Mouse (Mus musculus) lung, postnatal 0 days (tissue): ENCODE measurements at regions not wholly inside any gene's neighbourhood (a gene's known extent, or its start where the extent isn't known, plus 50 kb on each side); places are given as distances from the start of the nearest gene placed in this dataset.
"Not testable (repeated sequence)": the region's sequence is repeated elsewhere in the genome, so short reads cannot be mapped to it uniquely, and the experiment has no call there.

Experiments
- CTCF ChIP-seq: IDR thresholded peaks from 2 replicates; pipeline ENCODE4 v1.5.1; 2016; ENCODE audit warnings: antibody characterized with exemption, mild to moderate bottlenecking
- EP300 ChIP-seq: IDR thresholded peaks from 2 replicates; pipeline ENCODE4 v1.6.1; 2016; ENCODE audit warnings: antibody characterized with exemption, mild to moderate bottlenecking, control low read depth

DNA sequence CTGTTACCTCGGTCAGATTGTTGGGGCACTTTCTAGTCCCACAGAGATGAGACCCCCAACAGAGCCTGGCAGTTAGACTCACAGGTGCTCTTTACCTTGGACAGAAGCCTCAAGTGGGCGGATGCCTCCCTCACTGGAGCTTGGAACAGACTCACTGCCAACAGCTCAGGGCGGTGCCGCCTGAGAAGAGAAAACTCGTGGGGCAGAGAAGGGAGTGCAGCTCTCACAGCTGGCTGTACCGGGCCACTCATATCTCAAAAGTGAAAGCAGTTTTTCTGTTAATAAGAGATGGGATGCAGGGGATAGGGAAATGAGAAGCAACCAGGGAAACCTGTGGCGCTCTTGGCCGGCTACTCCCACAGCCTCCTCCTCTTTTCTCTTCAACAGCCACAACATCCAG lies 267.1 kb upstream of the Tbc1d2b start:
- not testable (repeated sequence) for TF ChIP-seq CTCF, EP300
